Mouse (Mus musculus) heart, adult 2 months (tissue): ENCODE data around the gene Rab6a.

ENCODE experiments used
- CTCF ChIP-seq: fragments of 200-600 bp; IDR thresholded peaks from 2 replicates; pipeline ENCODE4 v1.8.1; 2022; ENCODE audit warnings: antibody characterized with exemption, mild to moderate bottlenecking, moderate library complexity
- POLR2A ChIP-seq: fragments of 200-500 bp; IDR thresholded peaks from 2 replicates; pipeline ENCODE4 v1.6.1; 2011; ENCODE audit warnings: mild to moderate bottlenecking, low read depth, low read length, control low read depth; ENCODE audit not compliant: insufficient read depth

DNA sequence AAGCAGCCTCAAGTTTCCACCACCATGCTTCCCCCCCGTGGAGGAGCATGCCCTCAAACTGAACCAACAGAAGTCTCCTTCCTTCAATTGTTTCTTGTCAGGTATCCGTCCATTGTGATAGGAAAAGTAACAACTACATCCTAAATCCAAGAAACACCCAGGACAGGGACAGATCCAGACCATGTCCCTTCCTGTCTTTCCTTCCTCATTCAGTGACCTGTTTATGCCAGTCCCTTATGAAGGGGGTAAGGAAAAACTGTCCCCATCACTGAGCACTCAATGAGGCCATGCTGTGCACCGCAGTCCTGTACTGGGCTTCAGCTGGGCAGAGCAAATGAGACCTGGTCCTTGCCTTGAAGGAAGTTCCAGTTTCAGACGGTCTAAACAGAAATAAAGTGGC, 41.9 kb downstream of the Rab6a start:
- TF ChIP-seq CTCF (no peak), POLR2A (no peak)
